Mouse (Mus musculus) bone marrow macrophage, adult 2 months (primary cell): Measurements from ENCODE around the gene Saysd1. TPM values are rescaled to one million over a fixed set of nuclear protein-coding genes. Genes with fewer than 3 reads are reported as not detected.
"Not testable (repeated sequence)": the region's sequence is repeated elsewhere in the genome, so short reads cannot be mapped to it uniquely, and the experiment has no call there.

Experiments used
- H3K27ac ChIP-seq: 2 replicates; pipeline ENCODE4 v1.5.1; 2012; ENCODE audit warnings: low read depth, low read length; ENCODE audit not compliant: insufficient read depth
- H3K4me1 ChIP-seq: 2 replicates; pipeline ENCODE4 v1.6.1; 2012; ENCODE audit warnings: low read length; ENCODE audit not compliant: control insufficient read depth, insufficient read depth
- H3K4me3 ChIP-seq: 2 replicates; pipeline ENCODE4 v1.5.1; 2012; ENCODE audit warnings: mild to moderate bottlenecking, low read length, moderate library complexity; ENCODE audit not compliant: insufficient read depth
- CTCF ChIP-seq: IDR thresholded peaks from 2 replicates; pipeline ENCODE4 v1.5.1; 2012; ENCODE audit warnings: low read depth, mild to moderate bottlenecking, low read length, moderate library complexity
- POLR2A ChIP-seq: IDR thresholded peaks from 2 replicates; pipeline ENCODE4 v1.6.1; 2012; ENCODE audit warnings: mild to moderate bottlenecking, low read depth, low read length, borderline replicate concordance
- polyA plus RNA-seq: library from polyadenylated mRNA; stranded (reverse); fragments of >200 nt; gene quantifications from 2 replicates; pipeline ENCODE4 v1.2.4, GENCODE M21; 2012; ENCODE audit not compliant: missing spikeins, insufficient read depth, insufficient read length

Saysd1 gene
- polyA plus RNA-seq, 1 experiment, result 9.8 TPM

DNA sequence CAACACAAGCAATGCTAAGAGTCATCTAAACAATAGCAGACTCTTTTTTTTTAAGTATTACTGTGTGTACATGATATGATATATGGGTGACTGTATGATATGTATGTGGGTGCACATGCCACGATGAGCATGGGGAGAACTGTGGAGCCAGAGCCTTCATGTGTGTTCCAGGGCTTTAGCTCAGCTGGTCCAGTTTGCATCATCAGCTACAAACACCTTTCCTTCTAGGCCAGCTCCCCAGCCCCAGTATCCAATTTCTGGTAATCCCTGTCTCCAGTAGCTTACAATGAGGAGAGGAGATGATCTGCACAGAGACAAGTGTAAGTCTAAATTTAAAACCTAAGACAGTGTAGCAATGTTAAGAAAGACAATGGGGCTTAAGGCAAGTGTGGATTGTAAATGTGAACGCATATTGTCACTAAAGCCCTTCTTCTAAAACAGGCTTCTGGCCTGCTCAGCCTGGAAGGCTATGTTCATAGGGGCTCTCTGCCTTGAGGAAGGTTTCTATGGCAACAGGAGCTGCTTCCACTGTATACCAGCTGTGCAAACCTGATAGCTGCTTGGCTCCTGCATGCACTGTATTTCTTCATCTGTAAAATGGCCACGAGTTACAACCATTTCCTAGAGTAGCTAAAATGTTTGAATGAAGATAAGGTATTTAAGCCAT, 90.4 kb downstream of the Saysd1 start:
- no peak overlapping the region for H3K4me3 ChIP-seq
- no peak overlapping the region for H3K27ac ChIP-seq
- no peak for TF ChIP-seq CTCF
- TF ChIP-seq POLR2A, result no peak
- peaks cover 3% of the 10 kb centered on the region; the same call in 1 of the 2 replicates for H3K4me1 ChIP-seq

GRCm38 (mm10) chr14:20047291-20047690, 91.0 kb downstream of the Saysd1 start:
- no peak overlapping the region for H3K27ac ChIP-seq
- TF ChIP-seq POLR2A (no peak), CTCF (no peak)
- H3K4me3 ChIP-seq, result no peak overlapping the region
- H3K4me1 ChIP-seq, result peaks cover 3% of the 10 kb centered on the region; the same call in 1 of the 2 replicates

DNA sequence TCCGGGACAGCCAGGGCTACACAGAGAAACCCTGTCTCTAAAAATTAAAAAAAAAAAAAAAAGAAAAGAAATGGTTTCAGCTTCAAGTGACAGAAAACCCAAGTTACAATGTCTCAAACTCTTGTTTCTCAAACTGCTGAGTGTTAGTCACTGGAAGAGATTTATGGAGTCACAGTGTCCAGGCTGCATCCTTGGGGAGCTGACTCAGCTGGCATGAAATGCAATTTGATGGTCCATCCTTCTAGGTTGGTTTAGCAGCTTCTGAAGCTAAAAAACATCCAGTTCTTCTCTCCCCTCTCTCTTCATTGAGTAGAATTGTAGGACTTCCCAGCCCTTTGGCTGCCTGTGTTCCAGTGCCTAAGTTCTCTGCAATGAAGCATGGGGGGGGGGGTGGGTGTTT, 94.3 kb downstream of the Saysd1 start:
- no peak overlapping the region for H3K27ac ChIP-seq
- H3K4me3 ChIP-seq, result no peak overlapping the region
- H3K4me1 ChIP-seq, result peaks cover 3% of the 10 kb centered on the region; the same call in 1 of the 2 replicates
- no peak for TF ChIP-seq CTCF
- TF ChIP-seq POLR2A, result no peak

- no peak overlapping the region for H3K4me3 ChIP-seq
- H3K4me1 ChIP-seq, result peaks cover 3% of the 10 kb centered on the region; the same call in 1 of the 2 replicates
- TF ChIP-seq CTCF (no peak), POLR2A (no peak)
- no peak overlapping the region for H3K27ac ChIP-seq
These were observed 96.5 kb downstream of the Saysd1 start for GRCm38 (mm10) chr14:20041836-20042235.

DNA sequence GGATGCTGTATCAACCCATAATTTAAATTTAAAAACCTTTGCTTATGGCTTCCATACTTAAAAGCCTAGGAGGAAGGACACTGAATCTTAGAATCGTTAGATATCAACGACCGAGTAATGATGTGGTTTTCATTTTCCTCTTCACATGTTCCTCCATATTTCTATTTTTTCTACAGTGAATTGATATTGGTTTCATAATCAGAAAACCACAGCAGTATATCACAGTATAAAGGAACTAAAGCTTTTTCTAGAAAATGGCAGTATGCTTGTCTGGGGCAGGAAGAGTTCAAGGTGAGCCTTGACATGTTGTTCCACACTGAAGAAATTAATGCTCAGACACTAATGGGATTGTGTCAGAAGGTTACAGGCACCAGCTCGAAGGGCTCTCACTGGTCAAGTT, 97.4 kb downstream of the Saysd1 start:
- no peak for TF ChIP-seq CTCF
- Histone ChIP-seq H3K4me1 (no peaks in the 10 kb centered on the region), H3K4me3 (no peak overlapping the region), H3K27ac (no peak overlapping the region)

DNA sequence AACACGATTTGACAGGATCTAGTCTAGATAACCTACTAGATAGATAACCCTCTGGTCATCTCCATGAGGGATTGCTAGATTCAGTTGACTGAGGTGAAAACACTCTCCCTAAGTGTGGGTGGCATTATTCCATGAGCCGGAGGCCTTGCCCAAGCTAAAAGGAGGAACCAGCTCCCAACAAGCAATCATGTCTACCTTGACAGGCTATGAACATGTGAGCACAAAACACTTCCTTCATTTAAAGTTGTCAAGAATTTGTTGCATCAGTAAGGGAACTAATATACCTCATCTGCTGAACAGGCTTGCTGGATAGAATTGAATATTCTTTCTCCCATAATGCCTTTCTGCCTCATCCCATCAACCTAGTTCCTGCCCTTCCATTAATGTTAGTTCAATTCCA, 98.5 kb downstream of the Saysd1 start:
- no peak overlapping the region for H3K27ac ChIP-seq
- TF ChIP-seq POLR2A (no peak), CTCF (no peak)
- H3K4me1 ChIP-seq, result no peaks in the 10 kb centered on the region
- H3K4me3 ChIP-seq, result no peak overlapping the region

DNA sequence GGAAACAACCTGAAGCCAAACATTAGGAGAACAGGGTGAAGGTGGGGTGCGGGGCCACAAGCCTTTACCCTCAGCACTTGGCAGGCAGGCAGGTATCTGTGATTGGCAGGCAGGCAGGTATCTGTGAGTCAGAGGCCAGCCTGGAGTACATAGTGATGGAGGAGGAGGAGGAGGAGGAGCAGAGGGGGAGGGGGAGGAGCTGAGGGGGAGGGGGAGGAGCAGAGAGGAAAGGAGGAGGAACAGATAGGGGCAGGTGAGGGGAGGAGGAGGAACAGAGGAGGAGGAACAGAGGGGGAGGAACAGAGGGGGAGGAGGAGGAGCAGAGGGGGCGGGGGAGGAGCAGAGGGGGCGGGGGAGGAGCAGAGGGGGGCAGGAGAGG, 105.6 kb downstream of the Saysd1 start:
- H3K4me1 ChIP-seq, result no peaks in the 10 kb centered on the region
- H3K27ac ChIP-seq, result no peak overlapping the region
- TF ChIP-seq POLR2A (no peak), CTCF (no peak)
- no peak overlapping the region for H3K4me3 ChIP-seq

- TF ChIP-seq POLR2A, result no peak
- no peak for TF ChIP-seq CTCF
These were observed 106.2 kb downstream of the Saysd1 start for GRCm38 (mm10) chr14:20032016-20032737.

DNA sequence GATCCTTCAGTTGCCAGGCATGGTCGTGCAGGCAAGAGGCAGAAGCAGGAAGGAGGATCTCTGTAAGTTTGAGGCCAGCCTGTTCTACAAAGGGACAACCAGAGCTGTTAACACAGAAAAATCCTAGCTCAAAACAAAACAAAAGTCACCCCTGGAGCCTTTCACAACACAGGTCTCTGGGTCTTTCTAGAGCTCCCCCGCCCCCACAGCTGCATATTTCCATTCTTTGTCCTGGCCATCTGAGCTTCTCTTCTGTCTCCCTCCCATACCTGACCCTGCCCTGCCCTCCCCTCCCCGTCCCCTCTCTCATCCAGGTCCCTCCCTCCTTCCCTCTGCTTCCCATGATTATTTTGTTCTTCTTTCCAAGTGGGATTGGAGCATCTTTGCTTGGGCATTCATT, 108.7 kb downstream of the Saysd1 start:
- TF ChIP-seq POLR2A, result no peak
- no peak for TF ChIP-seq CTCF
- H3K4me1 ChIP-seq, result peaks cover 5% of the 10 kb centered on the region
- no peak overlapping the region for H3K4me3 ChIP-seq
- H3K27ac ChIP-seq, result no peak overlapping the region

More at GRCm38 (mm10) chr14:20032016-20032737, 106.2 kb downstream of the Saysd1 start:
- Histone ChIP-seq H3K4me3 (no peak overlapping the region), H3K4me1 (no peaks in the 10 kb centered on the region), H3K27ac (no peak overlapping the region)

DNA sequence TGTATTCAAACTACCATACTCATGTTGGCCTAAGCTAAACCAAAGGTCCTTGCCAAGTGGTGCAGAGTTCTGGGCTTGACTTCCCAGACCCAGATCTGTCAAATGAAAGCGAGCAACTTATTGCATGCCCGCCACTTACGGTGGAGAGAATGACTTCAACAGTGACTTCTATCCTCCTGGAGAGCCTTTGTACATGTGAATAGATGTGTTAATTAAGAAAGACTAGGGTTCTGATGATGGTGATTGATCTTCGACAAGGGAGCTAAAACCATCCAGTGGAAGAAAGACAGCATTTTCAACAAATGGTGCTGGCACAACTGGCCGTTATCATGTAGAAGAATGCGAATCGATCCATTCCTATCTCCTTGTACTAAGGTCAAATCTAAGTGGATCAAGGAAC, 110.9 kb downstream of the Saysd1 start:
- not testable (repeated sequence) for H3K4me3 ChIP-seq, H3K27ac ChIP-seq, H3K4me1 ChIP-seq

Other genes with a start within 250 kb of the Saysd1 start
- 210 and 216 TPM in 2 replicates for gene Gng2, start 160.9 kb downstream of the Saysd1 start, polyA plus RNA-seq
- gene Kcnk5, start 43.3 kb upstream of the Saysd1 start, polyA plus RNA-seq, result 0.16 and 0.45 TPM in 2 replicates
- gene Kcnk16, start 130.7 kb upstream of the Saysd1 start, polyA plus RNA-seq, result not detected in 2 replicates
- 35.8 and 36.6 TPM in 2 replicates for gene Nudt13, start 156.2 kb upstream of the Saysd1 start, polyA plus RNA-seq
- 25.0 and 29.4 TPM in 2 replicates for gene Ecd, start 209.6 kb upstream of the Saysd1 start, polyA plus RNA-seq
- 21.4 and 30.6 TPM in 2 replicates for gene Fam149b, start 209.6 kb upstream of the Saysd1 start, polyA plus RNA-seq